Comparison of ENCODE assay signal across 26 mouse cellular contexts in genomic region chr4:131614434-131614833, GRCm38 (mm10).
"Had no signal": no experiment of that assay in that cellular context is flagged by ENCODE, and none has a peak within 500 bp of the region (broad histone marks: within the 10 kb centered on the region; RNA-seq: fewer than 3 reads in every experiment).

No protein-coding gene starts in this region.

- H3K27ac ChIP-seq: embryonic facial prominence, embryonic 10.5 days; embryonic facial prominence, embryonic 12.5 days; embryonic facial prominence, embryonic 13.5 days; embryonic facial prominence, embryonic 15.5 days; forebrain, embryonic 10.5 days; forebrain, embryonic 12.5 days; forebrain, embryonic 13.5 days; forebrain, embryonic 15.5 days; gastrocnemius, adult 2 months; heart, adult 2 months; heart, embryonic 10.5 days had no signal

- H3K4me3 ChIP-seq: embryonic facial prominence, embryonic 10.5 days; embryonic facial prominence, embryonic 12.5 days; embryonic facial prominence, embryonic 13.5 days; embryonic facial prominence, embryonic 15.5 days; erythroblast, embryonic 14.5 days; forebrain, embryonic 10.5 days; forebrain, embryonic 12.5 days; forebrain, embryonic 13.5 days; forebrain, embryonic 15.5 days; gastrocnemius, adult 2 months; heart, adult 2 months; heart, embryonic 10.5 days had no signal

- DNase-seq: cerebellum, adult 8-10 months; cerebellum, adult 9-10 months; cerebellum, adult 9-11 months; cerebellum, postnatal 25 days; cerebellum, postnatal 36 days; embryo, embryonic 11 days; forebrain, postnatal 0 days; gastrocnemius, adult 2 months; gastrocnemius, postnatal 10 days; gastrocnemius, postnatal 14 days; gastrocnemius, postnatal 25 days; gastrocnemius, postnatal 36 days; heart, adult 11 months; heart, adult 2 months had no signal

- ATAC-seq: forebrain, embryonic 13.5 days; forebrain, embryonic 14.5 days; forebrain, embryonic 15.5 days; forebrain, embryonic 16.5 days; forebrain, postnatal 0 days had no signal

- H3K27me3 ChIP-seq: embryonic facial prominence, embryonic 12.5 days; embryonic facial prominence, embryonic 13.5 days; embryonic facial prominence, embryonic 15.5 days; forebrain, embryonic 13.5 days; forebrain, embryonic 15.5 days had no signal

- H3K9me3 ChIP-seq: embryonic facial prominence, embryonic 12.5 days; embryonic facial prominence, embryonic 13.5 days; embryonic facial prominence, embryonic 15.5 days; forebrain, embryonic 10.5 days; forebrain, embryonic 12.5 days; forebrain, embryonic 13.5 days; forebrain, embryonic 15.5 days; heart, embryonic 10.5 days had no signal

- H3K4me1 ChIP-seq: embryonic facial prominence, embryonic 10.5 days; embryonic facial prominence, embryonic 12.5 days; embryonic facial prominence, embryonic 13.5 days; embryonic facial prominence, embryonic 15.5 days; forebrain, embryonic 10.5 days; forebrain, embryonic 12.5 days; forebrain, embryonic 13.5 days; heart, embryonic 10.5 days had no signal

- H3K36me3 ChIP-seq: embryonic facial prominence, embryonic 10.5 days; embryonic facial prominence, embryonic 12.5 days; embryonic facial prominence, embryonic 13.5 days; embryonic facial prominence, embryonic 15.5 days; forebrain, embryonic 10.5 days; forebrain, embryonic 12.5 days; forebrain, embryonic 15.5 days; heart, embryonic 10.5 days had no signal

- H3K9ac ChIP-seq: embryonic facial prominence, embryonic 12.5 days; embryonic facial prominence, embryonic 13.5 days; embryonic facial prominence, embryonic 15.5 days; forebrain, embryonic 12.5 days; forebrain, embryonic 13.5 days; forebrain, embryonic 15.5 days; forebrain, postnatal 0 days had no signal

- H3K4me2 ChIP-seq: embryonic facial prominence, embryonic 12.5 days; embryonic facial prominence, embryonic 13.5 days; embryonic facial prominence, embryonic 15.5 days; forebrain, embryonic 12.5 days; forebrain, embryonic 13.5 days; forebrain, embryonic 15.5 days had no signal
